Mouse (Mus musculus) heart, embryonic 12.5 days (tissue): ENCODE results near the gene Gm14190. TPM values are rescaled to one million over a fixed set of nuclear protein-coding genes. Genes with fewer than 3 reads are reported as not detected.
"Not testable (repeated sequence)": the region's sequence is repeated elsewhere in the genome, so short reads cannot be mapped to it uniquely, and the experiment has no call there.

ENCODE experiments used
- ATAC-seq: fragments of 200-750 bp; cut with Nextera tagmentation; 2 replicates; pipeline ENCODE4 v1.8.0; 2017; ENCODE audit warnings: moderate TSS enrichment, moderate library complexity; ENCODE audit not compliant: insufficient number of reproducible peaks, low FRiP score
- H3K27ac ChIP-seq: fragments of 300-500 bp; sonication (generic); 2 replicates; pipeline ENCODE4 v1.5.1; 2016; ENCODE audit warnings: mild to moderate bottlenecking, moderate library complexity; ENCODE audit not compliant: poor library complexity, severe bottlenecking
- H3K27me3 ChIP-seq: fragments of 300-500 bp; sonication (generic); replicated peaks from 2 replicates; pipeline ENCODE4 v1.6.1; 2016; ENCODE audit warnings: mild to moderate bottlenecking, moderate library complexity
- H3K36me3 ChIP-seq: fragments of 300-500 bp; sonication (generic); 2 replicates; pipeline ENCODE4 v1.6.1; 2016; ENCODE audit warnings: mild to moderate bottlenecking, moderate library complexity
- H3K4me1 ChIP-seq: fragments of 300-500 bp; sonication (generic); replicated peaks from 2 replicates; pipeline ENCODE4 v1.6.1; 2016; ENCODE audit warnings: mild to moderate bottlenecking
- H3K4me2 ChIP-seq: fragments of 300-500 bp; sonication (generic); 2 replicates; pipeline ENCODE4 v1.6.1; 2016; ENCODE audit warnings: mild to moderate bottlenecking, moderate library complexity
- H3K4me3 ChIP-seq: fragments of 300-500 bp; sonication (generic); 2 replicates; pipeline ENCODE4 v1.5.1; 2016; ENCODE audit warnings: mild to moderate bottlenecking
- H3K9ac ChIP-seq: fragments of 300-500 bp; sonication (generic); 2 replicates; pipeline ENCODE4 v1.6.1; 2016; ENCODE audit warnings: mild to moderate bottlenecking, moderate library complexity
- H3K9me3 ChIP-seq: fragments of 300-500 bp; sonication (generic); replicated peaks from 2 replicates; pipeline ENCODE4 v1.6.1; 2016; ENCODE audit warnings: mild to moderate bottlenecking, moderate library complexity
- WGBS: fragments of 180-500 bp; shearing (Covaris S2); methylation state at CpG from one replicate; pipeline ENCODE4 v1.1.7; 2016; 5-methylcytosine and 5-hydroxymethylcytosine counted together
- polyA plus RNA-seq: library from polyadenylated mRNA; unstranded; fragments of >200 nt; fragmentation: Nextera tagmentation; extraction: Ambion mirVana; gene quantifications from 2 replicates; pipeline ENCODE4 v1.2.1, GENCODE M21; 2016

Gm14190 gene
- not detected in 2 replicates for polyA plus RNA-seq

GRCm38 (mm10) chr11:99690463-99690862 lies at the start of gene Gm14190:
Gene Gm14190 (minus strand): TSS chr11:99690740.
- H3K4me2 ChIP-seq: no peak within 1 kb of the TSS
- no peak for ATAC-seq
- no peaks in the 10 kb centered on the region for H3K36me3 ChIP-seq
- H3K4me1 ChIP-seq: no peaks in the 10 kb centered on the region
- H3K27me3 ChIP-seq: no peaks in the 10 kb centered on the region
- H3K9ac ChIP-seq: no peak within 1 kb of the TSS
- H3K9me3 ChIP-seq: no peaks in the 10 kb centered on the region
- H3K27ac ChIP-seq: no peak within 1 kb of the TSS
- no peak within 1 kb of the TSS for H3K4me3 ChIP-seq
- WGBS: 81% methylated on average over 1 of the region's 1 CpGs

DNA sequence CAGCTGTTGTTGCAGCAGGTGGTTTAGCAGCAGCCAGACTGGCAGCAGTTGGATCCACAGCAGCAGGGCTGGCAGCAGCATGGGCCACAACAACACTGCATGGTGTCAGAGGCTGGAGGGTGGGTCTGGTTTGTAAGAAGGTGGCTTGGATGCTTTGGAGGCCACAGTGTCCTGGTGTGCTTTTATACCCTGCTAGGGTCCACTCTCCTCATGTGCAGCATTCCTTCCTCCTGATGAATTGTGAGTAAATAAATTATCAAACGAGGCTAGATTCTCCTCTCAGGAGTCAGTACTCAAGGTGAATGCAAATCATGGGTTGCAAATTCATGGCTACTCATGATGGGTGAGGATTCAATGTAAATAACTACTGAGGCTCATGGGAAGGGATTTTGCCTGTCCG lies 43.6 kb upstream of the Gm14190 start, which contains the start of gene Gm14180:
Gene Gm14180 (minus strand): TSS at position 101 of the 400 bp plus-strand sequence.
- Histone ChIP-seq H3K36me3 (no peaks in the 10 kb centered on the region), H3K4me1 (no peaks in the 10 kb centered on the region), H3K4me2 (no peak within 1 kb of the TSS), H3K9ac (no peak within 1 kb of the TSS), H3K27ac (no peak within 1 kb of the TSS), H3K27me3 (no peaks in the 10 kb centered on the region), H3K4me3 (no peak within 1 kb of the TSS), H3K9me3 (no peaks in the 10 kb centered on the region)
- no peak for ATAC-seq
- WGBS: 61% methylated on average over 2 of the region's 2 CpGs

DNA sequence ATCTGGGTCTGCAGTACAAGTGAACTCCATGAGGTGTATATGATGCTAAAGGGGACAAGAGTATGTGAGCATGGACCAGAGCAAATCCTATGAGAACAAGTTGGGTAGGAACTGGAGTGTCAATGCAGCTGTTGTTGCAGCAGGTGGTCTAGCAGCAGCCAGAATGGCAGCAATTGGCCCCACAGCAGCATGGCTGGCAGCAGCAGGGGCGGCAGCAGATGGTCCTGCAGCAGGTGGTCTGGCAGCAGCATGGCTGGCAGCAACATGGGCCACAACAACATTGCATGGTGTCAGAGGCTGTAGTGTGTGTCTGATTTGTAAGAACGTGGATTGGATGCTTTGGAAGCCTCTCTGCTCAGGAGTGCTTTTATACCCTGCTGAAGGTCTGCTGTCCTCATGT lies 33.5 kb upstream of the Gm14190 start:
- 80% methylated on average over 2 of the region's 2 CpGs for WGBS
- H3K27me3 ChIP-seq: no peaks in the 10 kb centered on the region
- H3K36me3 ChIP-seq: no peaks in the 10 kb centered on the region
- H3K4me2 ChIP-seq: no peak overlapping the region
- no peak for ATAC-seq
- no peak overlapping the region for H3K9ac ChIP-seq
- H3K4me1 ChIP-seq: no peaks in the 10 kb centered on the region
- H3K9me3 ChIP-seq: no peaks in the 10 kb centered on the region
- H3K4me3 ChIP-seq: no peak overlapping the region
- H3K27ac ChIP-seq: no peak overlapping the region

DNA sequence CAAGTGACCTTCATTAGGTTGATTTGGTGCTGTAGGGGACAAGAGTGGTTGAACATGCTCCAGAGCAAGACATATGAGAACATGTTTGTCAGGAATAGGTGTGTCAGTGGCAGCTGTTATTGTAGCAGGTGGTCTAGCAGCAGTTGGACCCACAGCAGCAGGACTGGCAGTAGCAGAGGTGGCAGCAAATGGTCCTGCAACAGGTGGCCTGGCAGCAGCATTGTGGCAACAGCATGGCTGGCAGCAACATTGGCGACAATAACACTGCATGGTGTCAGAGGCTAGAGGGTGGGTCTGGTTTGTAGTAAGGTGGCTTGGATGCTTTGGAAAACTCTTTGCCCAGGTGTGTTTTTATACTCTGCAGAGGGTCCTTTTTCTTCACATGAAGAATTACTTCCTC lies 28.2 kb upstream of the Gm14190 start:
- Histone ChIP-seq H3K9me3 (0 out of 2 replicates have a peak, but pooled peaks cover 2% of the 10 kb centered on the region), H3K4me3 (no peak overlapping the region), H3K4me1 (no peaks in the 10 kb centered on the region), H3K4me2 (no peak overlapping the region), H3K27ac (no peak overlapping the region), H3K36me3 (no peaks in the 10 kb centered on the region), H3K9ac (no peak overlapping the region), H3K27me3 (no peaks in the 10 kb centered on the region)
- 68% methylated on average over 1 of the region's 1 CpGs for WGBS
- no peak for ATAC-seq

DNA sequence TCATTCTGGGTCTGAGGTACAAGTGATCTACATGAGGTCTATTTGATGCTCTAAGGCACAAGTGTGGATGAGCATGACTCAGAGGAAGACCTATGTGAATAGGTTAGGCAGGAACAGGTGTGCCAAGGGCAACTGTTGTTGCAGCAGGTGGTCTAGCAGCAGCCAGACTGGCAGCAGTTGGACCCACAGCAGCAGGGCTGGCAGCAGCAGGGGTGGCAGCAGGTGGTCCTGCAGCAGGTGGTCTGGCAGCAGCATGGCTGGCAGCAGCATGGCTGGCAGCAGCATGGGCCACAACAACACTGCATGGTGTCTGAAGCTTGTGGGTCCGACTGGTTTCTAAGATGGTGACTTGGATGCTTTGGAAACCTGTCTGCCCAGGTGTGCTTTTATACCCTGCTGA lies 5.3 kb downstream of the Gm14190 start:
- not testable (repeated sequence) for H3K9ac ChIP-seq, H3K4me2 ChIP-seq, H3K4me3 ChIP-seq, H3K36me3 ChIP-seq, H3K27ac ChIP-seq, H3K27me3 ChIP-seq, H3K9me3 ChIP-seq, ATAC-seq, H3K4me1 ChIP-seq
- WGBS: 61% methylated on average over 1 of the region's 1 CpGs

DNA sequence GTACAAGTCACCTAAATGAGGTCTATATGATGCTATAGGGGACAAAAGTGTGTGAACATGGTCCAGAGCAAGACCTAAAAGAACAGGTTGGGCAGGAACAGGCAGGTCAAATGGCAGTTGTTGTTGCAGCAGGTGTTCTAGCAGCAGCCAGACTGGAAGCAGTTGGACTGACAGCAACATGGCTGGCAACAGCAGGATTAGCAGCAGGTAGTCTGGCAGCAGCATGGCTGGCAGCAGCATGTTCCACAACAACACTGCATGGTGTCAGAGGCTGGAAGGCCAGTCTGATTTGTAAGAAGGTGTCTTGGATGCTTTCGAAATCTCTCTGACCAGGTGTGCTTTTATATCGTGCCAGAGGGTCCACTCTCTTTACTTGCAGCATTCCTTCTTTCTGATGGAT lies 7.1 kb downstream of the Gm14190 start:
- Histone ChIP-seq H3K4me1 (no peaks in the 10 kb centered on the region), H3K9me3 (no peaks in the 10 kb centered on the region), H3K27ac (no peak overlapping the region), H3K4me2 (no peak overlapping the region), H3K4me3 (no peak overlapping the region), H3K9ac (no peak overlapping the region), H3K36me3 (no peaks in the 10 kb centered on the region), H3K27me3 (no peaks in the 10 kb centered on the region)
- ATAC-seq: no peak
- 86% methylated on average over 2 of the region's 2 CpGs for WGBS

DNA sequence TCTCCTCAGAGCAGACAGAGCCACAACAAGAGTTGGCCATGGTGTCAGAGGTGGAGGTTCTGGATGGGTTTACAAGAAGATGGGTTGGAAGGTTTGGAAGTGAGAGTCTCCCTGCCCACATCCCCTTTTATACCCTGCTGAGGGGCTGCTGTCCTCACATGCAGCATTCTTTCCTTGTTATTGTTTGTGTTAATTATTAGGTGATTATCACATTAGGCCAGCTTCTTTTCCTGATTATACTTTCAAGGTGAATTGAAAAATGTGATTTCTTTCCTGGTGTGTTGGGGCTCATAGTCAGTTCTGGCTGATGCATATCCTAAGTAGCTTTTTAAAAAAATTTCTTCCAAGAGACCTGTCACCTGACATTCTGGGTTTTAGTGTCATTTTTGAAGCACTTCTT lies 24.7 kb downstream of the Gm14190 start, which contains the start of gene Krtap4-6:
Gene Krtap4-6 (minus strand): TSS at position 101 of the 400 bp plus-strand sequence.
- Histone ChIP-seq H3K36me3 (no peaks in the 10 kb centered on the region), H3K27ac (no peak within 1 kb of the TSS), H3K27me3 (no peaks in the 10 kb centered on the region), H3K9ac (no peak within 1 kb of the TSS), H3K9me3 (no peaks in the 10 kb centered on the region; the same call in 1 of the 2 replicates), H3K4me3 (no peak within 1 kb of the TSS), H3K4me2 (no peak within 1 kb of the TSS), H3K4me1 (no peaks in the 10 kb centered on the region)
- no peak for ATAC-seq

GRCm38 (mm10) chr11:99662802-99663201 lies 27.7 kb downstream of the Gm14190 start:
- H3K9ac ChIP-seq: no peak overlapping the region
- H3K27ac ChIP-seq: no peak overlapping the region
- no peak overlapping the region for H3K4me3 ChIP-seq
- no peaks in the 10 kb centered on the region for H3K4me1 ChIP-seq
- no peaks in the 10 kb centered on the region; the same call in 1 of the 2 replicates for H3K9me3 ChIP-seq
- 79% methylated on average over 10 of the region's 10 CpGs for WGBS
- H3K4me2 ChIP-seq: no peak overlapping the region
- no peaks in the 10 kb centered on the region for H3K27me3 ChIP-seq
- H3K36me3 ChIP-seq: no peaks in the 10 kb centered on the region
- no peak for ATAC-seq

DNA sequence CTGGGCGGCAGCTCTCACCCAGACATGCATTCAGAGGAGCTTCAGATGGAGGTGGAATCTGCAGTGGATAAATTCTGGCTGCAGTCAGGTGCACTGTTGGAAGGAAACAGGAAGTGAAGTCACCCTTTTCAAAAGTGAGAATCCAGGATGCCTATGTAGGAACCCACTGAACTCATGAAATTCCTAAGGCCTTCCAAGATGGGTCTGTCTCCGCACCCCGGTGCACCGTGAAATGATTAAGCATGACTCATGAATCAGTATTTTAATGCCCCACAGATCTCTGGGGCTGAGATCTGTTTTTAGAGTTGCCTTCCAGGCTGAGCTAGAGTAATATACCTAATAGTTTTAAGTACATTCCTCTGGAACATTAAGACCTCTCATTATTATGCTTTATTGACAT lies 31.3 kb downstream of the Gm14190 start:
- 85% methylated on average over 4 of the region's 4 CpGs for WGBS
- Histone ChIP-seq H3K9ac (no peak overlapping the region), H3K4me3 (no peak overlapping the region), H3K27ac (no peak overlapping the region), H3K9me3 (no peaks in the 10 kb centered on the region; the same call in 1 of the 2 replicates), H3K27me3 (no peaks in the 10 kb centered on the region), H3K4me2 (no peak overlapping the region), H3K36me3 (no peaks in the 10 kb centered on the region), H3K4me1 (no peaks in the 10 kb centered on the region)
- ATAC-seq: no peak

DNA sequence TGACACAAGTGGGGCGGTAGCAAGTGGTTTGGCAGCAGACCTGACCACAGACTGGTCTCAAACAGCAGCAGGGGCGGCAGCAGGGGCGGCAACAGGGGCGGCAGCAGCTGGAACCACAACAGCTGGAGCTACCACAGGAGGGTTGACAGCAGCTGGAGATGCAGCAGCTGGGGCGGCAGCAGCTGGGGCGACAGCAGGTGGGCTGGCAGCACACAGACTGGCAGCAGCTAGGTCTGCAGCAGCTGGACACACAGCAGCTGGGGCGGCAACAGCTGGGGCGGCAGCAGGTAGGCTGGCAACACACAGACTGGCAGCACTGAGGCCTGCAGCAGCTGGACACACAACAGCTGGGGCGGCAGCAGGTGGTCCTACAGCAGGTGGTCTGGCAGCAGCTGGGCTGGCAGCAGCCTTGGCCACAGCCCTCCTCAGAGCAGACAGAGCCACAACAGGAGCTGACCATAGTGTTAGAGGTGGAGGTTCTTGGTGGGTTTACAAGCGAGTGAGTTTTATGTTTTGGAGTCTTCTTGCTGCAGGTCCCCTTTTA lies 32.0 kb downstream of the Gm14190 start, which contains the start of gene Gm11563:
Gene Gm11563 (minus strand): TSS at position 494 of the 544 bp plus-strand sequence.
- WGBS: 55% methylated on average over 10 of the region's 10 CpGs
- not testable (repeated sequence) for H3K4me3 ChIP-seq, H3K9ac ChIP-seq, H3K4me1 ChIP-seq, H3K27me3 ChIP-seq, H3K36me3 ChIP-seq, H3K9me3 ChIP-seq, H3K4me2 ChIP-seq, H3K27ac ChIP-seq, ATAC-seq

GRCm38 (mm10) chr11:99657051-99657450 lies 33.5 kb downstream of the Gm14190 start:
- no peak for ATAC-seq
- 47% methylated on average over 5 of the region's 5 CpGs for WGBS
- H3K36me3 ChIP-seq: no peaks in the 10 kb centered on the region
- H3K9me3 ChIP-seq: no peaks in the 10 kb centered on the region; the same call in 1 of the 2 replicates
- H3K9ac ChIP-seq: no peak overlapping the region
- no peak overlapping the region for H3K4me3 ChIP-seq
- H3K4me2 ChIP-seq: no peak overlapping the region
- H3K27ac ChIP-seq: no peak overlapping the region
- no peaks in the 10 kb centered on the region for H3K27me3 ChIP-seq
- H3K4me1 ChIP-seq: no peaks in the 10 kb centered on the region

DNA sequence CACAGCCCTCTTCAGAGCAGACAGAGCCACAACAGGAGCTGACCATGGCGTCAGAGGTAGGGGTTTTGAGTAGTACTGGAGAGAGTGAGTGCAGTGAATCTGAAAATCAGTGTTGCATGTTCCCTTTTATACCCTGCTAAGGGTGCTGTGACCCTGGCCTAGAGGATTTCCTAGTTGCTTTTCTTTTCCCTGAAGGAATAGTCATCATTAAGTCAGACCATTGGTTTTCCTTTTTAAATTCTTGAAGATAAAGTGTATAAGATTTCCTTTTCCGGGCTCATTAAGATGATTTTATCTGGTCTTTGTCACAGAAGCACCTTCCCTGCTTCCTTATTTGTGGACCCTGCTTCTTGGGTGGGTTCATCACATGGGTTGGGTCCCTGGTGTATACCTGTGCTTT lies 40.4 kb downstream of the Gm14190 start, which contains the start of gene Gm11555:
Gene Gm11555 (minus strand): TSS at position 101 of the 400 bp plus-strand sequence.
- Histone ChIP-seq H3K9ac (no peak within 1 kb of the TSS), H3K4me3 (no peak within 1 kb of the TSS), H3K27me3 (no peaks in the 10 kb centered on the region), H3K9me3 (no peaks in the 10 kb centered on the region), H3K4me1 (no peaks in the 10 kb centered on the region), H3K36me3 (no peaks in the 10 kb centered on the region), H3K4me2 (no peak within 1 kb of the TSS), H3K27ac (no peak within 1 kb of the TSS)
- no peak for ATAC-seq
- 79% methylated on average over 2 of the region's 2 CpGs for WGBS
